Mouse (Mus musculus) heart, postnatal 10 days (tissue): ENCODE data around the gene Sec63. TPM values are rescaled to one million over a fixed set of nuclear protein-coding genes. Genes with fewer than 3 reads are reported as not detected.
A peak's percentile ranks its signal among the peaks of the same experiment; 100 is the strongest.

Experiments used
- DNase-seq, 2 experiments: peaks; one replicate each; pipeline ENCODE4 v3.0.0; 2021
- intact Hi-C: fragments of 180-260 bp; cut with DNase I; formaldehyde crosslinking; loops from one replicate; pipeline ENCODE4 v1.15.1; 2025
- total RNA-seq, 2 experiments: library from RNA; stranded (reverse); gene quantifications; 2 replicates each; pipeline ENCODE4 v1.2.3; 2021

The Sec63 gene
- total RNA-seq, 2 experiments from 2014 or later = 30.1 to 34.3 TPM

- intact Hi-C loops = no loop called here
- peak; percentile 51 to 67 for DNase-seq
Measured at GRCm38 (mm10) chr10:42860159-42860911, 99.0 kb downstream of the Sec63 start, which contains the start of gene Scml4. Gene Scml4, plus strand, starts transcription at chr10:42860370.

GRCm38 (mm10) chr10:42861446-42861845, 100.2 kb downstream of the Sec63 start:
- intact Hi-C loops = no loop called here
- no peak for DNase-seq

- DNase-seq = peak; percentile 57 to 62
- intact Hi-C loops = no loop called here
Measured at GRCm38 (mm10) chr10:42862102-42862740, 100.9 kb downstream of the Sec63 start.

GRCm38 (mm10) chr10:42862806-42863205, 101.5 kb downstream of the Sec63 start:
- intact Hi-C loops = no loop called here
- no peak for DNase-seq

- intact Hi-C loops = no loop called here
- DNase-seq = peak; percentile 59 to 73
Measured at GRCm38 (mm10) chr10:42863621-42864391, 102.5 kb downstream of the Sec63 start.

GRCm38 (mm10) chr10:42864696-42865095, 103.4 kb downstream of the Sec63 start:
- peak in 1 of 2 experiments; percentile 26 for DNase-seq
- intact Hi-C loops = no loop called here

GRCm38 (mm10) chr10:42868416-42868815, 107.1 kb downstream of the Sec63 start:
- DNase-seq = no peak
- intact Hi-C loops = no loop called here

GRCm38 (mm10) chr10:42869467-42869866, 108.2 kb downstream of the Sec63 start:
- intact Hi-C loops = no loop called here

GRCm38 (mm10) chr10:42872269-42873010, 111.1 kb downstream of the Sec63 start:
- no peak for DNase-seq
- intact Hi-C loops = no loop called here

More at GRCm38 (mm10) chr10:42869467-42869866, 108.2 kb downstream of the Sec63 start:
- DNase-seq = no peak

- no peak for DNase-seq
- intact Hi-C loops = no loop called here
Measured at GRCm38 (mm10) chr10:42873077-42873595, 111.8 kb downstream of the Sec63 start.

GRCm38 (mm10) chr10:42876172-42876571, 114.9 kb downstream of the Sec63 start:
- no peak for DNase-seq
- intact Hi-C loops = no loop called here

GRCm38 (mm10) chr10:42879269-42879681, 118.0 kb downstream of the Sec63 start:
- intact Hi-C loops = no loop called here
- DNase-seq = no peak

GRCm38 (mm10) chr10:42879682-42880081, 118.4 kb downstream of the Sec63 start:
- intact Hi-C loops = no loop called here
- no peak for DNase-seq

Other genes with a start within 250 kb of the Sec63 start
- not detected for gene Nr2e1, start 177.9 kb upstream of the Sec63 start, total RNA-seq
- gene Ostm1, start 177.7 kb upstream of the Sec63 start, total RNA-seq = 10 to 100 TPM; 19.6 to 20.1 TPM
- 1 to 10 TPM; 3.6 TPM for gene Scml4, start 98.9 kb downstream of the Sec63 start, total RNA-seq